Mouse (Mus musculus) subcutaneous adipose tissue, adult 2 months (tissue): Measurements from ENCODE around the gene Gm13723. TPM values are rescaled to one million over a fixed set of nuclear protein-coding genes. Genes with fewer than 3 reads are reported as not detected.

ENCODE experiments used
- polyA plus RNA-seq: library from polyadenylated mRNA; depleted of rRNA; stranded (reverse); fragments of >200 nt; gene quantifications from 2 replicates; pipeline ENCODE4 v1.2.3, GENCODE M21; 2012; ENCODE audit warnings: low replicate concordance; rRNA removed

Gm13723 gene
- not detected in 2 replicates for polyA plus RNA-seq

GRCm38 (mm10) chr2:86874702-86875101 lies at the start of gene Gm13723:
Gm13723 (minus strand) TSS chr2:86874802.

GRCm38 (mm10) chr2:86892116-86892515 lies 17.5 kb upstream of the Gm13723 start, which contains the start of gene Olfr1097:
Olfr1097 (minus strand) TSS chr2:86892216.

DNA sequence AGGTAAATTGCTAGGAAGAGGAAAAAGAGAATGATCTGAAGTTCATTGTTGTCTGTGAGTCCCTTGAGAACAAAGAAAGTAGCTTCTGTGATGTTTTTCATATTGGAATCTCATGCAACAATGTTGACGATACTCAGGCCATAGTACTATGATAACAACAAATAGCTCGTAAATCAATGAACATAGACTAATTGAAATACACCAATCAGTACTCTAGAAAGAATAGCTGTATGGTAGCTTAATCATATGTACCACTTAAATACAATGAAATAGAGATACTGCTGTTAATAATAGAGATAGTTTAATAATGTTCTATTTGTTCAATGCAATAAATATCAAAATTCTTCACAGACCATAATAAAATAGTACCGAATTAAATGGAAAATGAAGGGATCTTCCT lies 23.0 kb downstream of the Gm13723 start, which contains the start of gene Olfr1095:
Olfr1095 (minus strand) TSS at position 101 of the 400 bp plus-strand sequence.

GRCm38 (mm10) chr2:86824363-86824762 lies 50.2 kb downstream of the Gm13723 start, which contains the start of gene Olfr1094:
Olfr1094 (plus strand) TSS chr2:86824663.

Other genes with a start within 250 kb of the Gm13723 start
- gene Olfr1084, start 235.1 kb downstream of the Gm13723 start, polyA plus RNA-seq: not detected in 2 replicates
- gene Olfr1085, start 212.8 kb downstream of the Gm13723 start, polyA plus RNA-seq: not detected in 2 replicates
- not detected in 2 replicates for gene Olfr1086, start 194.7 kb downstream of the Gm13723 start, polyA plus RNA-seq
- gene Olfr1087, start 176.4 kb downstream of the Gm13723 start, polyA plus RNA-seq: not detected in 2 replicates
- not detected in 2 replicates for gene Olfr1089, start 141.1 kb downstream of the Gm13723 start, polyA plus RNA-seq
- not detected in 2 replicates for gene Olfr1090, start 115.8 kb downstream of the Gm13723 start, polyA plus RNA-seq
- gene Olfr1093, start 92.3 kb downstream of the Gm13723 start, polyA plus RNA-seq: not detected in 2 replicates
- not detected in 2 replicates for gene Olfr141, start 64.8 kb downstream of the Gm13723 start, polyA plus RNA-seq
- not detected in 2 replicates for gene Olfr1094, start 50.1 kb downstream of the Gm13723 start, polyA plus RNA-seq
- not detected in 2 replicates for gene Olfr1095, start 23.1 kb downstream of the Gm13723 start, polyA plus RNA-seq
- gene Olfr1097, start 17.4 kb upstream of the Gm13723 start, polyA plus RNA-seq: not detected in 2 replicates
- not detected in 2 replicates for gene Olfr1098, start 49.7 kb upstream of the Gm13723 start, polyA plus RNA-seq
- gene Olfr1099, start 85.9 kb upstream of the Gm13723 start, polyA plus RNA-seq: not detected in 2 replicates
- gene Olfr1100, start 105.2 kb upstream of the Gm13723 start, polyA plus RNA-seq: not detected in 2 replicates
- not detected in 2 replicates for gene Olfr1101, start 116.4 kb upstream of the Gm13723 start, polyA plus RNA-seq
- gene Olfr1102, start 123.6 kb upstream of the Gm13723 start, polyA plus RNA-seq: not detected in 2 replicates
- gene Olfr1104, start 152.3 kb upstream of the Gm13723 start, polyA plus RNA-seq: not detected in 2 replicates
- gene Olfr1105, start 161.7 kb upstream of the Gm13723 start, polyA plus RNA-seq: not detected in 2 replicates
- not detected in 2 replicates for gene Olfr1106, start 177.5 kb upstream of the Gm13723 start, polyA plus RNA-seq
- gene Olfr1107, start 201.0 kb upstream of the Gm13723 start, polyA plus RNA-seq: not detected in 2 replicates
- gene Olfr1109, start 221.2 kb upstream of the Gm13723 start, polyA plus RNA-seq: not detected in 2 replicates
- gene Olfr259, start 239.8 kb upstream of the Gm13723 start, polyA plus RNA-seq: not detected in 2 replicates